Mouse (Mus musculus) hindbrain, embryonic 13.5 days (tissue): ENCODE data around the gene Gm884. TPM values are rescaled to one million over a fixed set of nuclear protein-coding genes. Genes with fewer than 3 reads are reported as not detected.

Source experiments
- ATAC-seq: fragments of 200-750 bp; cut with Nextera tagmentation; 2 replicates; pipeline ENCODE4 v1.8.0; 2017; ENCODE audit warnings: moderate TSS enrichment; ENCODE audit not compliant: low FRiP score
- H3K27ac ChIP-seq: fragments of 300-500 bp; sonication (generic); 2 replicates; pipeline ENCODE4 v1.5.1; 2015; ENCODE audit warnings: inconsistent platforms, mild to moderate bottlenecking, moderate library complexity
- H3K27me3 ChIP-seq: fragments of 300-500 bp; sonication (generic); 2 replicates; pipeline ENCODE4 v1.6.1; 2015; ENCODE audit warnings: mild to moderate bottlenecking, inconsistent platforms
- H3K36me3 ChIP-seq: fragments of 300-500 bp; sonication (generic); 2 replicates; pipeline ENCODE4 v1.6.1; 2015; ENCODE audit warnings: mild to moderate bottlenecking, inconsistent platforms
- H3K4me1 ChIP-seq: fragments of 300-500 bp; sonication (generic); replicated peaks from 2 replicates; pipeline ENCODE4 v1.6.1; 2015; ENCODE audit warnings: inconsistent platforms
- H3K4me2 ChIP-seq: fragments of 300-500 bp; sonication (generic); 2 replicates; pipeline ENCODE4 v1.6.1; 2015; ENCODE audit warnings: inconsistent platforms, mild to moderate bottlenecking, moderate library complexity
- H3K4me3 ChIP-seq: fragments of 300-500 bp; sonication (generic); 2 replicates; pipeline ENCODE4 v1.5.1; 2015; ENCODE audit warnings: mild to moderate bottlenecking, inconsistent platforms
- H3K9ac ChIP-seq: fragments of 300-500 bp; sonication (generic); 2 replicates; pipeline ENCODE4 v1.6.1; 2015; ENCODE audit warnings: mild to moderate bottlenecking, inconsistent platforms
- H3K9me3 ChIP-seq: fragments of 300-500 bp; sonication (generic); 2 replicates; pipeline ENCODE4 v1.6.1; 2016; ENCODE audit warnings: inconsistent platforms
- WGBS: fragments of 180-500 bp; shearing (Covaris S2); methylation state at CpG from one replicate; pipeline ENCODE4 v1.1.7; 2015; 5-methylcytosine and 5-hydroxymethylcytosine counted together
- polyA plus RNA-seq: library from polyadenylated mRNA; unstranded; fragments of >200 nt; fragmentation: Nextera tagmentation; extraction: Ambion mirVana; gene quantifications from 2 replicates; pipeline ENCODE4 v1.2.1, GENCODE M21; 2015

The Gm884 gene
- polyA plus RNA-seq, 1 experiment from 2014 or later = not detected

GRCm38 (mm10) chr11:103649301-103649982, 28.5 kb upstream of the Gm884 start, which contains the start of gene Rprml:
TSS of gene Rprml (plus strand) at chr11:103649570.
- no peaks in the 10 kb centered on the region for H3K36me3 ChIP-seq
- peak within 1 kb of the TSS; percentile 53 for H3K9ac ChIP-seq
- H3K27ac ChIP-seq = no peak within 1 kb of the TSS
- peaks cover 91% of the 10 kb centered on the region for H3K27me3 ChIP-seq
- peak within 1 kb of the TSS; percentile 75 for H3K4me2 ChIP-seq
- peak within 1 kb of the TSS; percentile 43 for H3K4me3 ChIP-seq
- no peak for ATAC-seq
- WGBS = under 1% methylated on average over 71 of the region's 71 CpGs
- H3K9me3 ChIP-seq = no peaks in the 10 kb centered on the region
- peaks cover 15% of the 10 kb centered on the region for H3K4me1 ChIP-seq

- Histone ChIP-seq H3K4me2 (no peak overlapping the region), H3K27me3 (peaks cover 84% of the 10 kb centered on the region), H3K9me3 (no peaks in the 10 kb centered on the region), H3K9ac (no peak overlapping the region), H3K4me1 (peaks cover 15% of the 10 kb centered on the region), H3K27ac (no peak overlapping the region), H3K36me3 (no peaks in the 10 kb centered on the region), H3K4me3 (no peak overlapping the region)
- no peak for ATAC-seq
- 32% methylated on average over 7 of the region's 7 CpGs for WGBS
These were observed 27.7 kb upstream of the Gm884 start for GRCm38 (mm10) chr11:103648656-103649055.

GRCm38 (mm10) chr11:103647921-103648620, 27.1 kb upstream of the Gm884 start:
- no peak overlapping the region for H3K4me2 ChIP-seq
- H3K4me1 ChIP-seq = peaks cover 15% of the 10 kb centered on the region
- H3K4me3 ChIP-seq = no peak overlapping the region
- no peak for ATAC-seq
- 15% methylated on average over 11 of the region's 11 CpGs for WGBS
- peaks cover 83% of the 10 kb centered on the region for H3K27me3 ChIP-seq
- H3K9ac ChIP-seq = no peak overlapping the region
- H3K9me3 ChIP-seq = no peaks in the 10 kb centered on the region
- no peak overlapping the region for H3K27ac ChIP-seq
- H3K36me3 ChIP-seq = no peaks in the 10 kb centered on the region

GRCm38 (mm10) chr11:103646301-103646700, 25.4 kb upstream of the Gm884 start:
- Histone ChIP-seq H3K27me3 (peaks cover 71% of the 10 kb centered on the region), H3K9me3 (no peaks in the 10 kb centered on the region), H3K4me3 (no peak overlapping the region), H3K36me3 (no peaks in the 10 kb centered on the region), H3K4me1 (peaks cover 15% of the 10 kb centered on the region), H3K9ac (no peak overlapping the region), H3K27ac (no peak overlapping the region), H3K4me2 (no peak overlapping the region)
- ATAC-seq = no peak
- WGBS = 88% methylated on average over 6 of the region's 6 CpGs

GRCm38 (mm10) chr11:103645731-103646130, 24.8 kb upstream of the Gm884 start:
- WGBS = 74% methylated on average over 8 of the region's 8 CpGs
- Histone ChIP-seq H3K4me1 (peaks cover 15% of the 10 kb centered on the region), H3K27me3 (peaks cover 68% of the 10 kb centered on the region), H3K9ac (no peak overlapping the region), H3K4me2 (no peak overlapping the region), H3K27ac (no peak overlapping the region), H3K4me3 (no peak overlapping the region), H3K36me3 (no peaks in the 10 kb centered on the region), H3K9me3 (no peaks in the 10 kb centered on the region)
- ATAC-seq = no peak

GRCm38 (mm10) chr11:103643211-103643610, 22.3 kb upstream of the Gm884 start:
- Histone ChIP-seq H3K36me3 (no peaks in the 10 kb centered on the region), H3K4me3 (no peak overlapping the region), H3K27ac (no peak overlapping the region), H3K9ac (no peak overlapping the region), H3K4me2 (no peak overlapping the region), H3K4me1 (0 out of 2 replicates have a peak, but pooled peaks cover 5% of the 10 kb centered on the region), H3K27me3 (peaks cover 62% of the 10 kb centered on the region), H3K9me3 (no peaks in the 10 kb centered on the region)
- ATAC-seq = no peak
- WGBS = 78% methylated on average over 9 of the region's 9 CpGs

GRCm38 (mm10) chr11:103639407-103639946, 18.5 kb upstream of the Gm884 start:
- Histone ChIP-seq H3K4me2 (0 out of 2 replicates have a peak overlapping the region, but pooled peaks have one; percentile 21), H3K4me1 (0 out of 2 replicates have a peak, but pooled peaks cover 5% of the 10 kb centered on the region), H3K9ac (no peak overlapping the region; the same call in 1 of the 2 replicates), H3K9me3 (no peaks in the 10 kb centered on the region), H3K4me3 (no peak overlapping the region), H3K36me3 (no peaks in the 10 kb centered on the region), H3K27me3 (peaks cover 36% of the 10 kb centered on the region), H3K27ac (no peak overlapping the region)
- 4% methylated on average over 10 of the region's 10 CpGs for WGBS
- no peak for ATAC-seq

GRCm38 (mm10) chr11:103638790-103639189, 17.9 kb upstream of the Gm884 start, which contains the start of gene Lyzl6:
TSS of gene Lyzl6 (minus strand) at chr11:103638890.
- WGBS = 85% methylated on average over 3 of the region's 3 CpGs
- Histone ChIP-seq H3K36me3 (no peaks in the 10 kb centered on the region), H3K4me3 (no peak within 1 kb of the TSS), H3K4me1 (0 out of 2 replicates have a peak, but pooled peaks cover 5% of the 10 kb centered on the region), H3K9me3 (no peaks in the 10 kb centered on the region), H3K27me3 (peaks cover 40% of the 10 kb centered on the region), H3K27ac (no peak within 1 kb of the TSS), H3K4me2 (0 out of 2 replicates have a peak within 1 kb of the TSS, but pooled peaks have one; percentile 21), H3K9ac (no peak within 1 kb of the TSS; the same call in 1 of the 2 replicates)
- ATAC-seq = no peak

- WGBS = 85% methylated on average over 6 of the region's 6 CpGs
- no peaks in the 10 kb centered on the region for H3K9me3 ChIP-seq
- H3K4me3 ChIP-seq = no peak overlapping the region
- 0 out of 2 replicates have a peak, but pooled peaks cover 5% of the 10 kb centered on the region for H3K4me1 ChIP-seq
- no peak overlapping the region for H3K9ac ChIP-seq
- peaks cover 30% of the 10 kb centered on the region for H3K27me3 ChIP-seq
- no peaks in the 10 kb centered on the region for H3K36me3 ChIP-seq
- no peak for ATAC-seq
- no peak overlapping the region for H3K27ac ChIP-seq
- H3K4me2 ChIP-seq = no peak overlapping the region
These were observed 15.3 kb upstream of the Gm884 start for GRCm38 (mm10) chr11:103636261-103636660.

GRCm38 (mm10) chr11:103635481-103635880, 14.5 kb upstream of the Gm884 start:
- ATAC-seq = no peak
- Histone ChIP-seq H3K27ac (no peak overlapping the region), H3K9me3 (no peaks in the 10 kb centered on the region), H3K4me1 (0 out of 2 replicates have a peak, but pooled peaks cover 5% of the 10 kb centered on the region), H3K4me3 (no peak overlapping the region), H3K9ac (no peak overlapping the region), H3K36me3 (no peaks in the 10 kb centered on the region), H3K4me2 (no peak overlapping the region), H3K27me3 (peaks cover 24% of the 10 kb centered on the region)
- 75% methylated on average over 3 of the region's 3 CpGs for WGBS

GRCm38 (mm10) chr11:103634806-103635205, 13.9 kb upstream of the Gm884 start:
- Histone ChIP-seq H3K27ac (no peak overlapping the region), H3K36me3 (no peaks in the 10 kb centered on the region), H3K4me3 (no peak overlapping the region), H3K9me3 (no peaks in the 10 kb centered on the region), H3K9ac (no peak overlapping the region), H3K4me2 (no peak overlapping the region), H3K27me3 (peaks cover 18% of the 10 kb centered on the region), H3K4me1 (0 out of 2 replicates have a peak, but pooled peaks cover 4% of the 10 kb centered on the region)
- no peak for ATAC-seq
- 88% methylated on average over 7 of the region's 7 CpGs for WGBS

GRCm38 (mm10) chr11:103627453-103627852, 6.5 kb upstream of the Gm884 start:
- no peaks in the 10 kb centered on the region for H3K9me3 ChIP-seq
- no peak overlapping the region for H3K4me3 ChIP-seq
- H3K27ac ChIP-seq = no peak overlapping the region
- H3K4me2 ChIP-seq = no peak overlapping the region
- 85% methylated on average over 23 of the region's 23 CpGs for WGBS
- no peak overlapping the region for H3K9ac ChIP-seq
- H3K4me1 ChIP-seq = no peaks in the 10 kb centered on the region
- no peaks in the 10 kb centered on the region for H3K27me3 ChIP-seq
- ATAC-seq = no peak
- H3K36me3 ChIP-seq = no peaks in the 10 kb centered on the region
